Mouse (Mus musculus) cerebellum, adult 2 months (tissue): Measurements from ENCODE around the gene 4430402I18Rik.

ENCODE experiments used
- CTCF ChIP-seq: fragments of 200-500 bp; IDR thresholded peaks from 2 replicates; pipeline ENCODE4 v1.5.1; 2011; ENCODE audit warnings: low read depth, mild to moderate bottlenecking, control low read depth, low read length, moderate library complexity, borderline replicate concordance; ENCODE audit not compliant: insufficient read depth
- POLR2A ChIP-seq: fragments of 200-500 bp; IDR thresholded peaks from 2 replicates; pipeline ENCODE4 v1.6.1; 2011; ENCODE audit warnings: low read length, control low read depth, borderline replicate concordance; ENCODE audit not compliant: insufficient read depth

- no peak for TF ChIP-seq CTCF
- TF ChIP-seq POLR2A, result no peak
Measured at GRCm38 (mm10) chr19:28964552-28964903, 3.1 kb downstream of the 4430402I18Rik start.
